Mouse (Mus musculus): ENCODE results near the gene Noto.

Noto gene

GRCm38 (mm10) chr6:85475581-85475980, 51.9 kb downstream of the Noto start:
- no peak for DNase-seq (ENCODE audit: low spot score in 2 of 2)

- DNase-seq (ENCODE audit: low spot score in 2 of 2), result no peak
Measured at GRCm38 (mm10) chr6:85477366-85477917, 53.8 kb downstream of the Noto start.

- no peak for DNase-seq (ENCODE audit: low spot score in 2 of 2)
Measured at GRCm38 (mm10) chr6:85478416-85478815, 54.7 kb downstream of the Noto start.
